Comparison of ENCODE assay signal across 18 mouse cellular contexts in genomic region chr2:75983847-75984246, GRCm38 (mm10). TPM values are rescaled to one million over a fixed set of nuclear protein-coding genes. Genes with fewer than 3 reads are reported as not detected.
"Had no signal": no experiment of that assay in that cellular context is flagged by ENCODE, and none has a peak within 500 bp of the region (broad histone marks: within the 10 kb centered on the region; RNA-seq: fewer than 3 reads in every experiment).

No protein-coding gene starts in this region.

- H3K9ac ChIP-seq: liver, embryonic 13.5 days; neural tube, embryonic 15.5 days; stomach, embryonic 15.5 days had no signal

- H3K27me3 ChIP-seq: liver, embryonic 13.5 days; neural tube, embryonic 15.5 days; stomach, embryonic 15.5 days had no signal

- H3K4me2 ChIP-seq: liver, embryonic 13.5 days; midbrain, embryonic 11.5 days; neural tube, embryonic 15.5 days; stomach, embryonic 15.5 days had no signal

- H3K27ac ChIP-seq: liver, embryonic 13.5 days; stomach, embryonic 15.5 days had no signal

- H3K4me3 ChIP-seq: liver, embryonic 13.5 days; myocyte; neural tube, embryonic 15.5 days; stomach, embryonic 15.5 days had no signal

- H3K9me3 ChIP-seq: neural tube, embryonic 15.5 days; stomach, embryonic 15.5 days had no signal

- DNase-seq: kidney, adult 9 months; kidney, postnatal 14 days; kidney, postnatal 4 days; liver, embryonic 13.5 days; lung, adult 2 months; lung, postnatal 14 days; lung, postnatal 4 days; midbrain, embryonic 14.5 days; right cerebral cortex, adult 18-20 months; right cerebral cortex, postnatal 14 days; right cerebral cortex, postnatal 4 days; thymus, postnatal 25 days had no signal

- H3K36me3 ChIP-seq: liver, embryonic 13.5 days; neural tube, embryonic 15.5 days; stomach, embryonic 15.5 days had no signal

RNA-seq across cellular contexts. Expression of gene Ttc30a2, which starts 5.9 kb away (rescaled TPM):
- total RNA-seq: megakaryocyte progenitor cell, adult 5-6 weeks; megakaryocyte-erythroid progenitor cell, adult 5-6 weeks had no signal
